Mouse (Mus musculus) urinary bladder, adult 2 months (tissue): ENCODE data around the gene Wdr95. TPM values are rescaled to one million over a fixed set of nuclear protein-coding genes. Genes with fewer than 3 reads are reported as not detected.

Source experiments
- DNase-seq: peaks from one replicate; pipeline ENCODE4 v3.0.0; 2022; ENCODE audit warnings: low spot score
- polyA plus RNA-seq: library from polyadenylated mRNA; depleted of rRNA; stranded (reverse); fragments of >200 nt; gene quantifications from 2 replicates; pipeline ENCODE4 v1.2.3, GENCODE M21; 2012

Wdr95 gene
- polyA plus RNA-seq, 1 experiment, result 0.12 TPM

GRCm38 (mm10) chr5:149582642-149583262, 54.3 kb downstream of the Wdr95 start:
- DNase-seq, result no peak

GRCm38 (mm10) chr5:149583507-149583906, 55.0 kb downstream of the Wdr95 start:
- no peak for DNase-seq

GRCm38 (mm10) chr5:149584154-149584655, 55.7 kb downstream of the Wdr95 start:
- no peak for DNase-seq

DNA sequence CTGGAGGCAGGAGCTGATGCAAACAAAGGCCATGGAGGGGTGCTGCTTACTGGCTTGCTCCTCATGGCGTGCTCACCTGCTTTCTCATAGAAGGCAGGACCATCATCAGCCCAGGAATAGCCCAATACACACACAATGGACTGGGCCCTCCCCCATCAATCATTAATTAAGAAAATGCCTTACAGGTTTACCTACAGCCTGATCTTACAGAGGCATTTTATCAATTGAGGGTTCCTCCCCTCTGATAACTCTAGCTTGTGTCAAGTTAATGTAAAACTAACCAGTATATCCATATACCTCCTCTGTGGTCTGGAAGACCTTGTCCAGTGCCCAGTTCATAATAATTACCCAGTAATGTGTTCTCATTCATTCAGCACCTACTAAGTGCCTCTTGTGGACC, 56.8 kb downstream of the Wdr95 start:
- no peak for DNase-seq

DNA sequence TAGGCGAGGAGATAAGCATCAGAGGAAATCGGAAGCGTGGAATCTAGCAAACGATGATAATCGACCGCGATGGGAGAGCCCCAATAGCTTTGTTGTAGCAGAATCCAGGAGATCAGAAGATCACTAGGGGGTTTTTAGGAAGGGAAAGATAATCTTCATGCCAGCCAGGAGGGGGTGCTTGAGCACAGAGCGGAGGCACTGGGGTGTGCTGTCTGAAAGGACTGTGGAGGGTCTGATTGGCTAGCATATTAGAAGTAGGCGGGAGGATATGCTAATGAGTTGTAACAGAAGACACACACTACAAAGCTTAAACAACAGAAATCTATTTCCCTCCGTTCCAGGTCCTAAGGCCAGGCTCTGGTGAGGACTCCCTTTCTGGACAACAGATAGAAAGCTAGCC, 57.4 kb downstream of the Wdr95 start:
- no peak for DNase-seq

- no peak for DNase-seq
Measured at GRCm38 (mm10) chr5:149587327-149587895, 58.9 kb downstream of the Wdr95 start.

DNA sequence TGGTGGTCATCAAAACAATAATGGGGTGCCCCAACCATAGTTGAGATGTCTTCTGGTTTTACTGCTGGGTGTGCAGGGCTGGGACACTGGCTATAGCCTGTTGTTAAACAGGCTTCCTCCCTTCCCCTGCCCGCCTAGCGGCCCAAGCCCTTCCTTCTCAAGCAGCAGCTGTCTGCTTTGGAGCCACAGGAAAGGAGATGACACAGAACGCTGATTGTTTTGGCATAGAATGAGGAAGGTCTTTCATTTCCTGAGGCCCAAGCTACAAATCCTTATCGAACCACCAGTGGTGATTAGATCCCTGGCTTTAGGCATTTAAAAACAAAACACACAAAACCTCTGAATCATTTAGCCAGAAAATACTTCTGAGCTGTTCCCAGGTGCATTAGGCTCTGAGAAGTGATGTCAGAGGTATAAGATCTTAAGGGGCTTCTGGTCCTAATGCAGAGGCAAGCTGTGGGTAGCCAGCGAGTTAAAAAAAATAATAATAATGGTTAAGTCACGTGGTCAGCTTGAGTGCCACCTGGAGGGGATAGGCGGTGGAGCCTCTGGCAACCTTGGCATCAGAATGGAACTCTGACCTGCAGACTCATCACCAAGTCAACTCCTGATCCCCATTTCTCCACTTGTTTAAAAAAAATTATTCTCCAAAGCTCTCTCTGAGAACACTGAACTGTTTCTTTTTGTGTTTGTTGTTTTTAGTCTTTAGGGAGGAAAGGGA, 60.5 kb downstream of the Wdr95 start:
- DNase-seq, result no peak

DNA sequence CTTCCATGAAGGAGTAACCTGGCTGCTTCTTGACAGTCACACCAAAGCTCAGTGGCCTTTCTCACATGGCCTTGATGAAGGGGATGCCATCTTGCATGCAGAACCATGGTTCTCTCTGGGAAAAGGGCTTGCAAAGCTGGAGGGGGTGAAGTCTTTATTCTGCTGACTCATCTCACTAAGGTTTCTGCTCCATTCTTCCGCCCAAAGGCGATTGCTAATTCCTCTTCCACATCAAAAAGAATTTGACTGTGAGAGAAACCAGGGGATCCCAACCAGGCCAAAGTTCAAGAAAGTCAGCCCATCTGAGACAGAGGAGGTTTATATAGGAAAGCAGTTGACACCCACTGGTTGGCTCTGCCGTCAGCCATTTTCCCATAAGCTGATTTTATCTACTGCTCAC, 61.5 kb downstream of the Wdr95 start:
- no peak for DNase-seq

- DNase-seq, result no peak
Measured at GRCm38 (mm10) chr5:149594215-149594614, 65.7 kb downstream of the Wdr95 start.

DNA sequence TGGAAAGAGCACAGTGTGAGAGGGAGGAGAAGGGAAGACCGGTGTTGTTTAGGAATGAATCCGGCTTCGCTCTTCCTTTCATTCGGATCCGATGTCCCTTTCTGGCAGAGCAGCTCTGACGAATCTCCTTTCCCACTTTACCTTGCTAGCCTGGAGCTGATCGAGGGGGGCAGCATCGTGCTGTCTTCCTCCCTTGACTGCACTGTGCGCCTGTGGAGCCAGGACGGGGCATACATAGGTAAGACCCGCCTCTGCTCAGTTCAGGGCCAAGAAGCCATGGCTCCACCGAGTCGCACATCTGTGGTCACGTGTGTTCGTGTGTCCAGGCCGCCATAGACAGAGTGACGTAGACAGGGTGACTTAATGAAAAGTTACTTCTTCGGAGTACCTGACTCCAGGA, 68.9 kb downstream of the Wdr95 start:
- DNase-seq, result no peak

DNA sequence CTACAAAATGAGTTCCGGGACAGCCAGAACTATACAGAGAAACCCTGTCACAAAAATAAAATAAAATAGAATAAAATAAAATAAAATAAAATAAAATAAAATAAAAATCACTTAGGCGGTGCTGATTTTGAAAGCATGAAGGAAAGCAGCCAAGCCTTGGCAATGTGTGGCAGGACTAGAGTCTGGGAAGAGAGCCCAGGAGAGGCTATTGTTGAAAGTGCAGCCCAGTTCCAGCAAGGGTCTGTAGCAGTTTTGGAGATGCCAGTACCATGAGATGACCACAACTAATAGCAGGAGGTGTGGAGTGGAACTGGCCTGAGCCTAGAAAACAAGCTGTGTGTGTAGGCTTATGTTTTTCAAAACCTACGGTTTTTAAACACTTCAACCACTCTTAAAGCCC, 73.5 kb downstream of the Wdr95 start:
- DNase-seq, result no peak

- DNase-seq, result no peak
Measured at GRCm38 (mm10) chr5:149603241-149603640, 74.8 kb downstream of the Wdr95 start.

GRCm38 (mm10) chr5:149607083-149607720, 78.7 kb downstream of the Wdr95 start:
- no peak for DNase-seq

- DNase-seq, result no peak
Measured at GRCm38 (mm10) chr5:149611476-149612164, 83.1 kb downstream of the Wdr95 start.

DNA sequence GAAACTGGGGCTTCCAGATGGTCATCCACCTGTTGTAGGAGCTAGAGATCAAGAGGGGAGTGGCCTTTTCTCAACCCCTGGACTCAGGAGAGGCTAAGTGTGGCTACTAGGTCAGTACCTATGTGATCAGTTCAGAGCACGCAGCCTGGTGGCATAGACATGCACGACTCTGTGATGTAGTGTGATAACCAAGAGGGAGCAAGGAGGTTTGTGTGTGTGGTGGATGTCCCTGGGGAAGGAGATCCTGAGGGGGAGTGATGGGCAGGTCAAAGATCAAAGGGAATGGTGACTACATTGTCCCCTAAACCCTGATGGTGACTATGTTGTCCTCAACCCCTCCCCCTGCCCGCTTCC, 83.7 kb downstream of the Wdr95 start:
- no peak for DNase-seq

DNA sequence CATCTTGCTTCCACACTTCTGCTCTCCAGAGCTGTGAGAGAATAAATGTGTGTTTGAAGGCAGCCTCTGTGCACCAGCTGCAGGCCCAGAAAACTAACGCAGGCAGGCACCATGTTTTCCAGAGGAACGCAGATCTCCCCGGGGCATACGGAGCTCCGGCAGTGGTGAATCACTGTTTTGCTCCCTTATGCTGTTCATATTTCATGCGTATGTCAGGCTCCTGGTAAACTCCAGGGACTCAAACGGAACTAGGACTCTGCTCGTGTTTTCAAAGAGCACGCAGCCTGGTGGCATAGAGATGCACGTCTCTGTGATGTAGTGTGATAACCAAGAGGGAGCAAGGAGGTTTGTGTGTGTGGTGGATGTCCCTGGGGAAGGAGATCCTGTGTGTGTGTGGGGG, 84.3 kb downstream of the Wdr95 start:
- no peak for DNase-seq

- no peak for DNase-seq
Measured at GRCm38 (mm10) chr5:149616138-149616537, 87.7 kb downstream of the Wdr95 start.

- no peak for DNase-seq
Measured at GRCm38 (mm10) chr5:149616817-149617216, 88.3 kb downstream of the Wdr95 start.

DNA sequence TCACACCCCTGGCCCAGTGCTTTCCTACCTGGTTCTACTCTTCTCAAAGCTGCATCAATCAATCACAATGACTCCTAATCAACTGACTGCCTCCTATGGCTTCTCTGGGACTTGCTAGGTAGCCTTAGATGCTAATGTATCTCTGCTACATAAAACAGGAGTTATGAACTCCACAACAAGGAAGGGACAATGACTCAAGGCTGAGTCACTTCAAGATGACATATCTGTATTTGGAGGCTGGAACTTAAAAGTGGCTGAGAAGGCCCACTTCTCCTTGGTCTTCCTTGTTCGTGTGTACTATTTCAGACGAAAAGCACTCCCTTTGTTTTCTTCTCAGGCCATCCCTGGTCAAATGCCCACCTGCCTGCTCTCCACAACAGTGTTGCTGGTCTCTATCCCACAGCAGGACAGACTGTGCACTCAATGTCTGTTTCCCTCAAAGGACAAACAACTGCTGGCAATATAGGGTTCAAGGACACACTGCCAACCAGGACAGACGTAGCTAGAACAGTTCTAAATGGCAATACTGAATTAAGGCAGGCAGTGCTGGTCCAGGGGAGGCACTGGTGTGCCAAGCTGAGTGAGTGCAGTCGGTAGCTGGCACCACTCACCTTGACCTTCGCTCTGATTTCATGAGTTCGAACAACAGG, 89.4 kb downstream of the Wdr95 start:
- no peak for DNase-seq

DNA sequence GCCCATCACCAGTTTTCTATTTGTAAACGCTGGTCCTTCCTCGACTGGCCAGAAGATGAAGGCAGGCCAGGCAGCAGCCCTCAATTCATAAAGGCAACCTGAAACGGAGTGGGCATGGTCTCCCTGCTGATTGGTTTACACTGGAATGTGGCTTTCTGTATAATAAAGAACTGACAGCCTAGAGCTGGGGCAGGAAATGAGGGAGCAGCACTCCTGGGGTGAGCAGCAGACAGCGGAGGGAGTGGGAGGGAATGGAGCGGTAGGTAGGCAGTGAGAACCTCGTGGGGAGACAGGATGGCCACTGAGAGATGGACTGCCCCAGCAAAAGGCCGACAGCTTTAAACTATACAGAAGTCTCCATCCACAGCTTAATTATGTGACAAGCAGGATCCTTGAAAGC, 93.7 kb downstream of the Wdr95 start:
- DNase-seq, result no peak

- no peak for DNase-seq
Measured at GRCm38 (mm10) chr5:149622644-149623043, 94.2 kb downstream of the Wdr95 start.
